Mouse (Mus musculus) myocyte (in vitro differentiated cells): Measurements from ENCODE around the gene Ddx54. TPM values are rescaled to one million over a fixed set of nuclear protein-coding genes. Genes with fewer than 3 reads are reported as not detected.
A peak's percentile ranks its signal among the peaks of the same experiment; 100 is the strongest.

Source experiments
- H3K27me3 ChIP-seq: one replicate; pipeline ENCODE4 v1.6.1; 2011; ENCODE audit not compliant: control insufficient read depth, insufficient read depth, insufficient read length
- H3K36me3 ChIP-seq: one replicate; pipeline ENCODE4 v1.6.1; 2011; ENCODE audit not compliant: control insufficient read depth, insufficient read depth
- H3K4me2 ChIP-seq: one replicate; pipeline ENCODE4 v1.6.1; 2011; ENCODE audit warnings: low read depth, control low read depth
- H3K4me3 ChIP-seq: one replicate; pipeline ENCODE4 v1.5.1; 2011; ENCODE audit warnings: mild to moderate bottlenecking, control low read depth, moderate library complexity
- H3K79me2 ChIP-seq: one replicate; pipeline ENCODE4 v1.6.1; 2011; ENCODE audit not compliant: control insufficient read depth, insufficient read depth
- H3ac ChIP-seq: one replicate; pipeline ENCODE4 v1.6.1; 2011; ENCODE audit not compliant: control insufficient read depth, insufficient read length
- CEBPB ChIP-seq: IDR thresholded peaks from 2 replicates; pipeline ENCODE4 v1.6.1; 2011; ENCODE audit warnings: mild to moderate bottlenecking, moderate library complexity; ENCODE audit not compliant: poor library complexity, insufficient read depth, severe bottlenecking
- E2F4 ChIP-seq: IDR thresholded peaks from one replicate; pipeline ENCODE4 v1.6.1; 2011; ENCODE audit warnings: mild to moderate bottlenecking, control low read depth, moderate library complexity; ENCODE audit not compliant: insufficient read depth
- MAX ChIP-seq: IDR thresholded peaks from one replicate; pipeline ENCODE4 v1.6.1; 2011; ENCODE audit warnings: low read depth, mild to moderate bottlenecking, control low read depth
- MYOD1 ChIP-seq, 3 experiments: IDR thresholded peaks; one replicate each; pipeline ENCODE4 v1.6.1; 2011; ENCODE audit warnings: control low read depth in 2 of 3, low read depth in 2 of 3, mild to moderate bottlenecking in 2 of 3, moderate library complexity in 1 of 3; ENCODE audit not compliant: insufficient read length in 2 of 3, control insufficient read depth in 1 of 3
- MYOG ChIP-seq, 3 experiments: IDR thresholded peaks; one replicate each; pipeline ENCODE4 v1.6.1; 2011; ENCODE audit warnings: control low read depth in 2 of 3, low read depth in 2 of 3, mild to moderate bottlenecking in 2 of 3; ENCODE audit not compliant: insufficient read length in 2 of 3, control insufficient read depth in 1 of 3, insufficient read depth in 1 of 3
- POLR2A ChIP-seq: IDR thresholded peaks from one replicate; pipeline ENCODE4 v1.6.1; 2011; ENCODE audit warnings: low read depth, mild to moderate bottlenecking, control low read depth, moderate library complexity; ENCODE audit not compliant: insufficient read length
- POLR2AphosphoS2 ChIP-seq: IDR thresholded peaks from one replicate; pipeline ENCODE4 v1.6.1; 2011; ENCODE audit warnings: low read depth, control low read depth; ENCODE audit not compliant: insufficient read length
- REST ChIP-seq: IDR thresholded peaks from one replicate; pipeline ENCODE4 v1.6.1; 2011; ENCODE audit warnings: mild to moderate bottlenecking, control low read depth, moderate library complexity; ENCODE audit not compliant: insufficient read depth, insufficient read length
- SRF ChIP-seq: IDR thresholded peaks from one replicate; pipeline ENCODE4 v1.6.1; 2011; ENCODE audit warnings: low read depth; ENCODE audit not compliant: control insufficient read depth, insufficient read length
- TCF12 ChIP-seq: IDR thresholded peaks from one replicate; pipeline ENCODE4 v1.6.1; 2011; ENCODE audit warnings: mild to moderate bottlenecking, control low read depth; ENCODE audit not compliant: poor library complexity, insufficient read depth, severe bottlenecking
- TCF3 ChIP-seq: IDR thresholded peaks from one replicate; pipeline ENCODE4 v1.6.1; 2011; ENCODE audit warnings: low read depth, control low read depth; ENCODE audit not compliant: insufficient read length
- USF1 ChIP-seq: IDR thresholded peaks from one replicate; pipeline ENCODE4 v1.6.1; 2011; ENCODE audit warnings: low read depth, mild to moderate bottlenecking, control low read depth, moderate library complexity
- polyA plus RNA-seq: library from polyadenylated mRNA; unstranded; fragments of >200 nt; fragmentation: generic; extraction: Trizol; gene quantifications from one replicate; pipeline ENCODE4 v1.2.1, GENCODE M21; 2012; ENCODE audit warnings: missing spikeins

Ddx54 gene
- polyA plus RNA-seq, 1 experiment = 56.3 TPM

- H3ac ChIP-seq = no peak overlapping the region
- peaks cover 54% of the 10 kb centered on the region for H3K27me3 ChIP-seq
- H3K36me3 ChIP-seq = no peaks in the 10 kb centered on the region
- H3K4me3 ChIP-seq = no peak overlapping the region
- TF ChIP-seq MYOD1 (IDR thresholded peaks at IDR 0.05; ENCODE audit: control insufficient read depth in 1 of 3, insufficient read length in 2 of 3, low read depth in 2 of 3) = no peak
- no peak for TF ChIP-seq SRF
- TF ChIP-seq MYOG (IDR thresholded peaks at IDR 0.05; ENCODE audit: control insufficient read depth in 1 of 3, insufficient read depth in 1 of 3, insufficient read length in 2 of 3, low read depth in 2 of 3) = no peak
- no peak for TF ChIP-seq POLR2AphosphoS2
- TF ChIP-seq TCF12 = no peak
- TF ChIP-seq TCF3 = no peak
- TF ChIP-seq MAX = no peak
- no peak for TF ChIP-seq POLR2A
- no peak for TF ChIP-seq E2F4
- TF ChIP-seq USF1 = no peak
- TF ChIP-seq REST = no peak
- no peak for TF ChIP-seq CEBPB
- peak overlapping the region; percentile 38 for H3K4me2 ChIP-seq
- no peaks in the 10 kb centered on the region for H3K79me2 ChIP-seq
Observed at GRCm38 (mm10) chr5:120647814-120648491, 35.4 kb downstream of the Ddx54 start.

DNA sequence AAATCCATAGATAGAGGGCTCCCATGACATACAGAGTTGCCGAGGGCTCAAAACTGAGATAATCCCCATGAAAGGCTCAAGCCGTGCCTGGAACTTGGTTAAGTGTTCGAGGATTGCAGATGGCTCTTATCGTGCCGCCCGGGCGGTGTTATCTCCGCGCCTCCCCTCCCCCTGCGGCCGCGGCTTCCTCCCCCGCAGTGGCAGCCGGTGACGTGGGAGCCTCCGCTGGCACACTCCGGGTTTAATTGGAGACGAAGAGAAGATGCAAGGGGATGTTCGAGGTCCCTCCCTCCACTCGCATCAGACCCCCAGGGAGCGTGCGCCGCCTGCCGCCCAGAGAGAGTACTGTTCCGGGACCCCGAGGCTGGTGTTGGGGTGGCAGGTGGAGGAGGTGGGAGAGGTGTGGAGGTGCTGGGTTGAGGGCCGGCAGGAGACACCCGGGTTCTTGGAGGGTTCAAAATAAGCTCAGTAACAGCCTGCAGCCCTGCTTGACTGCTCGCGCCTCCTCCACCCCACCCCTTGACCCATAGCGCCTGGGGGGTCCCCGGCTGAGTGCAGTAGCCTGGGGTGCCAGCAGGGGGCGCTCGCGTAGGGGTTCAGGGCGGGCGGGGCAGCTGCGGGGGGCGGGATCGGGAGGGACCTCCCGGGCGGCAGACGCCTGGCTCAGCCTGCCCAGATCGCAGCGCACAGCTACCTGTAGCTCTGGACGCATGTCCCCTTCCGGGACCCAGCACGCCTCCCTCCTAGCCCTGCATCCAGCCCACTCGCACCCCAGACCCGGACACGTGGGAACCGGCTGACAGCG, 36.2 kb downstream of the Ddx54 start, which contains the start of gene Rasal1:
TSS of gene Rasal1 (plus strand) at position 244 of the 805 bp plus-strand sequence.
- TF ChIP-seq USF1 (no peak), MYOG (IDR thresholded peaks at IDR 0.05; ENCODE audit: control insufficient read depth in 1 of 3, insufficient read depth in 1 of 3, insufficient read length in 2 of 3, low read depth in 2 of 3) (peak in 1 of 3 experiments; percentile 7)
- no peak within 1 kb of the TSS for H3K4me3 ChIP-seq
- H3K79me2 ChIP-seq = no peaks in the 10 kb centered on the region
- peak within 1 kb of the TSS; percentile 38 for H3K4me2 ChIP-seq
- no peak within 1 kb of the TSS for H3ac ChIP-seq
- peaks cover 58% of the 10 kb centered on the region for H3K27me3 ChIP-seq
- H3K36me3 ChIP-seq = no peaks in the 10 kb centered on the region

DNA sequence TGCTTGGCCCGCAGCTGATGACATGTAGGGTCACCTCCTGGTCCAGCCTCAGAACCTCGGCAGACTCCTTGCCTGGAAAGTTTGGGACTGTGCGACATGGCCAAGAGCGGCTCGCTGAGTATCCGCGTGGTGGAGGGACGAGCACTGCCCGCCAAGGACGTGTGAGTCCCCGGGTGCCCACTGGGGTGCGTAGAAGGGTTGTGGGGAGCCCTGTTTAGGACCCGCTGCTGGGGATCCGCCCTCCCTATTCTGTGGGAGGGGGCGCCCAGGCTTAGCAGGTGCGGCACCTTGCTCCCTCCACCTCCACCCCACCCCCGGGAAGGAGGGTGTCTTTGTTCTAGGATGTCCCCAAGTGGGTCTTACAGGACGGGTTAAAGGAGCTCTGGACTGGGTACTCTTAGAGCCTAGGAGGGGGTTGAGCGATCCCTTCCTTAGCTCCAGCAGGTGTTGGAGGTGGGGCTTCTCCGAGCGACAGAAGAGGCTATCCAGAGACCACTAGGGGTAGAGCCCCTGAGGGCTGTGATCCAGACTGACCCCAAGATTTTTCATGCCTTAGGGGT, 36.9 kb downstream of the Ddx54 start:
- Histone ChIP-seq H3K27me3 (peaks cover 58% of the 10 kb centered on the region), H3K36me3 (no peaks in the 10 kb centered on the region), H3K4me3 (no peak overlapping the region), H3K79me2 (no peaks in the 10 kb centered on the region), H3ac (no peak overlapping the region), H3K4me2 (no peak overlapping the region)
- TF ChIP-seq POLR2A = no peak

DNA sequence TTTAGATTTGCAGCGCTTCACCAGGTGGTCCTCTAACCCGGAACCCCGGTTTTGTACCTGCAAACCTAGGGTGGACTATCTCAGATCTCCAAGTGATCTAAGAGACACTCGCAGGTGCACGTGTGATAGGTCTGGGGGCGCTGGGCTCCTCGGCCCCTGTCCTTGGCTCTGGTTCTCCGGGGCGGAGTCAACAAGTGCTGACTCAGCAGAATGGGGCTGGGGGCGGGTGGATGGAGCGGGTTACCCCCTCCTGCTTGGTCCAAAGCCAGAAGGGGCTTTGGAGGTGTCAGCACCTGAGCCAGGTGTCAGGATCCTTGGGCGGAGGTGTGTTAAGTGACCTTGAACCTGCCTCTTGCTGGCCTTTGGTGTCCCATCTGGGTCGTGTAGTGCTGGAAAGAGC, 37.4 kb downstream of the Ddx54 start:
- TF ChIP-seq USF1 (no peak), TCF3 (no peak), CEBPB (no peak), TCF12 (no peak), SRF (no peak), MAX (no peak), MYOG (IDR thresholded peaks at IDR 0.05; ENCODE audit: control insufficient read depth in 1 of 3, insufficient read depth in 1 of 3, insufficient read length in 2 of 3, low read depth in 2 of 3) (no peak), REST (no peak), POLR2A (no peak), E2F4 (no peak), MYOD1 (IDR thresholded peaks at IDR 0.05; ENCODE audit: control insufficient read depth in 1 of 3, insufficient read length in 2 of 3, low read depth in 2 of 3) (no peak), POLR2AphosphoS2 (no peak)
- H3K4me2 ChIP-seq = no peak overlapping the region
- no peak overlapping the region for H3K4me3 ChIP-seq
- no peaks in the 10 kb centered on the region for H3K79me2 ChIP-seq
- H3ac ChIP-seq = no peak overlapping the region
- no peaks in the 10 kb centered on the region for H3K36me3 ChIP-seq
- peaks cover 63% of the 10 kb centered on the region for H3K27me3 ChIP-seq

- no peaks in the 10 kb centered on the region for H3K36me3 ChIP-seq
- no peak overlapping the region for H3K4me2 ChIP-seq
- H3K4me3 ChIP-seq = no peak overlapping the region
- no peak for TF ChIP-seq MYOD1 (IDR thresholded peaks at IDR 0.05; ENCODE audit: control insufficient read depth in 1 of 3, insufficient read length in 2 of 3, low read depth in 2 of 3)
- TF ChIP-seq POLR2AphosphoS2 = no peak
- TF ChIP-seq SRF = no peak
- TF ChIP-seq TCF3 = no peak
- no peak for TF ChIP-seq REST
- H3K27me3 ChIP-seq = peaks cover 67% of the 10 kb centered on the region
- no peaks in the 10 kb centered on the region for H3K79me2 ChIP-seq
- no peak overlapping the region for H3ac ChIP-seq
Observed at GRCm38 (mm10) chr5:120651230-120651629, 38.7 kb downstream of the Ddx54 start.
